Mouse (Mus musculus) yolk sac, embryonic 10.5 days (tissue): ENCODE measurements around the gene 9530003J23Rik.
"Not testable (repeated sequence)": the region's sequence is repeated elsewhere in the genome, so short reads cannot be mapped to it uniquely, and the experiment has no call there.

Experiments
- DNase-seq: peaks from one replicate; pipeline ENCODE4 v3.0.0-alpha.2; 2017; ENCODE audit warnings: low spot score

9530003J23Rik gene

GRCm38 (mm10) chr10:117225094-117225493 is 13.4 kb downstream of the 9530003J23Rik start:
- DNase-seq = no peak

GRCm38 (mm10) chr10:117224102-117224990 is 14.2 kb downstream of the 9530003J23Rik start, which contains the start of gene Yeats4:
Yeats4 (minus strand) TSS chr10:117224507.
- DNase-seq = peak; percentile 97

DNA sequence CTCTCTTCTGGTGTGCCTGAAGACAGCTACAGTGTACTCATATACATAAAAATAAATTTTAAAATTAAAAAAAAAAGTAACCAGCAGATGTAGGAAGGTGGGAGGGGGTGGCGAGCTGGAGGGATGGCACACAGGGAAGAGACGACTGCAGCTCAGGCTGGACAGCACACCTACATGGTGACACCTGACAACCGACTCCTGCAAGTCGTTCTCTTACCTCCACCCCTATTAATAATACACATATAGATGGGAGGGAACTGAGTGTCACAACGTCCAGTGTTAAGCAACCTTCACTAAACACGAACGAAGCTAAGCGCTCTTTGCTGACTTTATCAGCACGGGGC is 14.8 kb downstream of the 9530003J23Rik start:
- no peak for DNase-seq

DNA sequence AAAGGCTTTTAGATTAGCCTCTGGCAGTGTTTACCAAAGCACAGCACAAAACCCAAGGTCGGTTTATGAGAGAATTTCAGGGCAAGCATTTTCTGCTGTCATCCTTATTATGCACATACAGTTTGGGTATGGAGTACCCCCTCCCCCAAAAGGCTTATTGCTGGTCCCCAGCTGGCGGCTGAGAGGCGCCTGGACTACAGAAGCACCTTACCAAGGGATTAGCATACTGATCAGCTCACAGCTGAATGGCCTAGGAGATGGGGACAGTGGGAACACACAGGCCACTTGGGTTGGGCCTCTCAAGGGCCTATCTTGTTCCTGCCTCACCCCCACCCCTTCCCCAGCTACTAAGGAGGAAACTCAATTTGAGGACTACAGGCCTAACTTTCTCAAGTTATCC is 15.7 kb downstream of the 9530003J23Rik start:
- no peak for DNase-seq

- DNase-seq = no peak
Observed at GRCm38 (mm10) chr10:117218351-117218750, 20.2 kb downstream of the 9530003J23Rik start.

GRCm38 (mm10) chr10:117217246-117217840 is 21.2 kb downstream of the 9530003J23Rik start:
- no peak for DNase-seq

DNA sequence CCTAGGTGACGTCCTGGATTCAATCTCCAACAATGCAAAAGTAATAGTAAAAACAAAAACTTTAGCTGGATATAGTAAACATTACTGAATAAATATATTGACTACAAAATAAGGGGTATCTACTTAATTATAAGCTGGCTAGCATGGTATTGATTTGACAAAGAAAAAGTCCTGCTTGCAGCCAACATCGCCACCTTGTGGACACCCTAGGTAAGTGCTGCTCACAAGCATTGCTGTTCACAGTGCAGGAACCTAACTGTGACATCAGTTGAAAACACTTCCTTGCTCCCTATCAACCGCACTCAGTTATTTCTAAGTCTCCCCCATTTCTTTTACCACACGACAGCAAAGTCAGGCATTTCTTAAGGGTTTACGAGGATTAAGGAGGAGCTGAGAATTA is 21.7 kb downstream of the 9530003J23Rik start:
- no peak for DNase-seq

DNA sequence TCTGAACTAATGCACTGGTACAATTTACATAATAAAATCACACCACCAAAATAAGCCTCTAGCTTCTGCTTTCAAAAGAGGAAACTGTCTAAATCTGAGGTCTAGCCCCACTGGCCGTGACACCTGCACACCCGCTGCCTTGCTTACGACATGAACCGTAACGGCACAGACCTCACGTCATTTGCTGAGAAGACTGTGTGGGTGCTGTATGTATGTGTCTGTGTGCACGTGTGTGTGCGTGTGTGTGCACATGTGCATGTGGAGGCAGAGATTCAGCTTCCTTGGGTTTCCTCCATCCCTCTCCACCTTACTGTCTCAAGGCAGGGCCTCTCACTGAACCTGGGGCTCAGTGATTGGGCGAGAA is 22.4 kb downstream of the 9530003J23Rik start:
- no peak for DNase-seq

DNA sequence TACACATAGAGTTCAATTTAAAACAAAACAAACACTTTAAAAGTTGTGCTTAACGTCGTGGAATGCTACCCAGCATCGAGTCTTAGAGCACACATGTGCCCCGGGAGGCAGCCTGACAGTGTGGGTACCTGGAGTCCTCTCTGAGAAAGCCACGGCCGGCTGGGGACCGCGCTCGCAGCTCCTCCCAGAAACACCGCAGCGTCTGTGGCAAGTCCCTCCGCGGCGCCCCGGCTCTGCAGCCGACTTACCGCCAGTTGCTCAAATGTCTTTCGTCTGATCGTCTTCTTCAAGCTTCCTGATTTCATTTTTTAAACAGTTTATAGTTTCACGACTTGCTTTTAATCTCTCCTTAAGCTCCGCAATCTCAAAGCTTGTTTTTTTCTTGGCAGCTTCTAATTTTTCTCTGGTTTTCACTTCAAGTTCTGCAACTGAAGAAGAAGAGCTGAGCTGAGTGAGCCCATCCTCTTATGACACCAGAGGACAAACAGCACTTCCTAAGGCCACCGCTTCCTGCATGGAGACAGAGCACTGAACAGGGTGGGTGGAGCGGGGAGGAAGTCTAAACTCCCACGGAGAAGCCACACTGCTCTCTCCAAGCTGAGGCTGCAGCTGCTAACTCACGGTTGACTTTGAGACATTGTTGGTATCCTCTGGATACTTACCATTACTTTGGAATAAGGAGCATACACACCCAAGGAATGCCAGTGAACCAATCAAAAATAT is 22.9 kb downstream of the 9530003J23Rik start:
- no peak for DNase-seq

- DNase-seq = no peak
Observed at GRCm38 (mm10) chr10:117211023-117211422, 27.5 kb downstream of the 9530003J23Rik start.

DNA sequence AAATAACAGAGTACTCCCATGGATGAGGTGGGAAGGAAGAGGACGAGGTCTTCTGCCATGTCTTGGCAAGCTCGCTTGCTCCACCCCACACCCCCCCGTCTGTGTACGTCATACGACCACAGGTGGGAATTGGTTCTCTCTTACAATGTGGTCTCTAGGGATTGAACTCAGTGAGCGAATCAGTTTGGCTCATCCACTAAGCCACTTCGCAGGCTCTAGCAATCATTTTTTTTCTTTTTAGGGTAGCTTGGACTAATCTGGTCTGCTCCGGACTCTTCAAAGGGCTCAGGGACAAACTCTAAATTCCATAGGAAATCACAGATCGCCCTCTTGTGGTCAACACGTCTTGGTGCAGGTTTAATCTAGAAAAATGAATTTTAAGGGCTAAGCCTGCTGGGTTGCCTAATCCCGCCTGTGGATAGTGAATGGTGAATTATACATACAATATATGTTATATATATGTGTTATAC is 29.0 kb downstream of the 9530003J23Rik start:
- DNase-seq = peak; percentile 57

DNA sequence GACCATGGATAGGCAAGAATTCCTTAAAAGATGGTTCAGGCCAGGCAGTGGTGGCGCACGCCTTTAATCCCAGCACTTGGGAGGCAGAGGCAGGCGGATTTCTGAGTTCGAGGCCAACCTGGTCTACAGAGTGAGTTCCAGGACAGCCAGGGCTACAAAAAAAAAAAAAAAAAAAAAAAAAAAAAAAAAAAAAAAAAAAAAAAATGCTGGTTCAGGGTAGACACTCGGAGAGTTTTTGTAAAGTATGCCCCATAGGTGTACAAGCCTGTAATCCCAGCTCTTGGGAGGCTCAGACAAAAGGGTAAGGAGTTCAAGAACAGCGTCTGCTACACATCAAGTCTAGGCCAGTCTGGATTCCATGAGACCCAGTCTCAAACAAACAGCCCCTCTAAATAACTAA is 29.7 kb downstream of the 9530003J23Rik start:
- not testable (repeated sequence) for DNase-seq

DNA sequence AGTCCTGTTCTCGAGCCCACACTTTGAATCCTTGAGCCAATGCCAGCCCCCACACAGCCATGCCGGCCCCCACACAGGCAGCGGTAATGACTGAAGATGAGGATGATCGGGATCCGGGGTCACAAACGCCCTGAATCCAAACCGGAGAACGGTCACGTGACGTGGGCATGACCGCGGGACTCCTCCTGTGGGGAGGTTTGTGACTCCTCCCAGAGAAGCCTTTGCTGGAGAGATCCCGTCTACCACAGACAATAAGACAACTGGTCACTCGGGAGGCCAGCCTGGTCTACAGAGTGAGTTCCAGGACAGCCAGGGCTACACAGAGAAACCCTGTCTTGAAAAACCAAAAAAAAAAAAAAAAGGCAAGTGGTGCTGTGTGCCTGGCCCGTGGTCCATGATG is 30.3 kb downstream of the 9530003J23Rik start:
- no peak for DNase-seq

DNA sequence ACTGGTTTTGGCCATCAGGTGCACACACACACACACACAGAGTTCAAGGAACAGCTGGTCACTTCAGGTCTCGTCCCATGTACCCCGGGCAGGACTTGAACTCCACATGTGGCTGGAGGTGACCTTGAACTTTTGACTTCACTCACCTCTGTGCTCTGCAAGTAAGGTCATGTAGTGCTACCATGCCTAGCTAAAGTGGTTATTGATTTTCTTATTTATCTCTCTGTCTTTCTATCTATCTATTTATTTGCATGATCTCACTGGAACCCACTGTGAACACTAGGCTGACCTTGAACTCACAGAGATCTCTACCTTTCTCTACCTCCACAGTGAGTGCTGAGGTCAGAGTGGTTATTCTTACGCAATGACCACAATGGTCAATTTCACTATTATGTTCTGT is 32.4 kb downstream of the 9530003J23Rik start:
- DNase-seq = no peak

GRCm38 (mm10) chr10:117203558-117203981 is 34.9 kb downstream of the 9530003J23Rik start:
- peak; percentile 69 for DNase-seq

DNA sequence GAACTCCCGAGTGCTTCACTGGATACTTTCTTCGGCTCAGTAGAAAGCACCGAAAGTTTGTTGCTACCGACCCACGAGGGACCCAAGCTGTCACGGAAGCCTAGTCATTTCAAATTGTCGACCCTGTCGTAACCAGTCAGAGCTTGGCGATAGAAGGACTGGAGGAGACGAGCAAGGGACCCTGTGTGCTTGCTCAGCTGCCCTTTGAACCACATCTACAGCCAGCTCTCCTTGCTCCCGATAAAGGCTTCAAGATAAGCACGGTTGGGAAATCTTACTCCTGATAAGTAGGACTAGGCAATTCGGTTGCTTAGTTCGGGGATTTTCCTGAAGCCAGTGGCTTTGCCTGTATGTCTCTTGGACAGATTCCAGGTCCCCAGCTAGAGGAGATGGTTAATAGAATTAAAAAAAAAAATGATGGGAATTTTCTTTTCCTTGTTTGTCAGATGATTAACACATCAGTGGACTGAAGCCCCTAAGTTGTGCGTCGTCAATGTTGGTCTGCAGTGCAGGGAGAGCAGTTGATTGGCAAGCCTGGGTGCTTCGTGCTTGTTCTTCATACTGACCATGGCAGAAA is 35.4 kb downstream of the 9530003J23Rik start:
- peak; percentile 78 for DNase-seq

- DNase-seq = no peak
Observed at GRCm38 (mm10) chr10:117199701-117200100, 38.8 kb downstream of the 9530003J23Rik start.

DNA sequence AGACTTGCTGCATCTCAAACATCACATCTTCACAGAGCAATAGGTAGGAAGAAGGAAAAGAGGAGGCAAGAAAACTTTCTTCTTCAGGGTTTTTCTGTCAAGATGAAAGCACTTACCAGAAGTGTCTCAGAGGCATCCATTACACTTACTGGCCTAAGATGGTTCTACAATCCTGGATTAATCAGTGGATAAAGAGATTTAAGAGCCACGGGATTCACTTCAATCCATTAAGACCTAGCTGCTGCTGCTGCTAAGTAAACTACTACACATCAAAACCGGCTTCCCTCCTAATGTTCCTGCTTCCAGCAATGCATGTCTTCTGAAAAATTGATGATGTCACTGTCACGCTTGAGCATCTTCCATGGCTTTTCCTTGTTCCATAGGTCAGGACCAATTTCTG is 41.8 kb downstream of the 9530003J23Rik start:
- DNase-seq = no peak

- no peak for DNase-seq
Observed at GRCm38 (mm10) chr10:117195748-117196147, 42.8 kb downstream of the 9530003J23Rik start.

DNA sequence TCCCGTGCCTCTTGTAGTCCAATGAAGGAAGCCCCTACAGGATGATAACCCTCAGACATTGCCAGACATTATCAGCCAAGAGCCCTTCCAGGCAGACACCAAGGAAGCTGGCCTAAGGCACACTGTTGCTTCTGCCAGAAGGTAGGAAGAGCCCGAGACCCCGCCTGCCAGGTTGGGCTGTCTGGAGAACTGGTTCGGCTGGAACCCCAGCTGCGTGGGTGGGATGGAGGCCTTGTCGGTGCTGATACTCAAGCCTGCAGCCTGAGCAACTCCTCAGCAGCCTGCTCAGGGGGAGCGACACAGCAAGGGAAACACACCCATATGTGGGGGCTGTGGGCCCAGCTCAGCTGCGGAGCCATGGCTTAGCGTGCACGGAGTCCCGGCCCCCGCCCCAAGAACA is 43.5 kb downstream of the 9530003J23Rik start:
- no peak for DNase-seq

- DNase-seq = no peak
Observed at GRCm38 (mm10) chr10:117193364-117193763, 45.1 kb downstream of the 9530003J23Rik start.

DNA sequence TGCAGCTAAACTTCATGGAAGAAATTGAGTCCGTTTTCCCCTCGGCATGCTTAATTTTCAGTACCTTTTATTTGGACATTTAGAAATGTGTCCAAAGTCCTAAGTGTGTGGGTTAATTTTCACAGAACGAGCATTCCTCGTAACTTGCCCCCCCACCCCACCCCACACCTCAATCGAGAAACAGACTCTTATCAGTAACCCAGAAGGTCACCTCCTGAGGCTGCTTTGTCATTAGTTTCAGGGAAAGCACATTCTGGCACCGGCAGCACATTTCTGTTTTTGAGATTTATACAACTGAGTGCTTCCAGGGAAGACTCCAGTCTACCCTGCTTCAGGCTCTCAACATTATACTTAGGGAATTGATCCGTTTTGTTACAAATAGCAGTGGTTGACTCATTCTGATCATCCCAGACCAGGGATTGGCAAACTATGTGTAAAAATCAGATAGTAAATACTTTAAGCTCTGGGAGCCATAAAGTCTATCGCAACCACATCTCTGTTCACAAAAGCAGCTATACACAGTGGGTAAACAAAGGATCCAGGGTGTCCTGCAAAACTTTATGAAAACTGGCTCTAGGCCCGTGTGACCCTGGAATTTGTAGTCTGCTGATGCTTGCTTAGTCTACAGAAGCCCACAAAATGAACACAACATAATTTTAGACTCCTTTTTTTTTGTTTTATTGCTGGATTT is 53.0 kb downstream of the 9530003J23Rik start:
- peak; percentile 76 for DNase-seq
